Mouse (Mus musculus): ENCODE measurements at regions not wholly inside any gene's neighbourhood (a gene's known extent, or its start where the extent isn't known, plus 50 kb on each side); places are given as distances from the start of the nearest gene placed in this dataset.

GRCm38 (mm10) chr12:15741219-15741618 lies 75.5 kb downstream of the Trib2 start:
- DNase-seq = no peak

GRCm38 (mm10) chr12:15738989-15739388 lies 77.7 kb downstream of the Trib2 start:
- DNase-seq = no peak

GRCm38 (mm10) chr12:15731261-15731660 lies 85.5 kb downstream of the Trib2 start:
- DNase-seq = peak in 1 of 2 experiments; percentile 5

- no peak for DNase-seq
Measured at GRCm38 (mm10) chr12:15729696-15730095, 87.0 kb downstream of the Trib2 start.

- DNase-seq = no peak
Measured at GRCm38 (mm10) chr12:15723529-15723928, 93.2 kb downstream of the Trib2 start.

GRCm38 (mm10) chr12:15722161-15722560 lies 94.6 kb downstream of the Trib2 start:
- DNase-seq = no peak

GRCm38 (mm10) chr12:15720171-15720570 lies 96.6 kb downstream of the Trib2 start:
- DNase-seq = no peak

- no peak for DNase-seq
Measured at GRCm38 (mm10) chr12:15718827-15719226, 97.9 kb downstream of the Trib2 start.

GRCm38 (mm10) chr12:15717989-15718388 lies 98.7 kb downstream of the Trib2 start:
- no peak for DNase-seq

GRCm38 (mm10) chr12:15717342-15717741 lies 99.4 kb downstream of the Trib2 start:
- no peak for DNase-seq

- DNase-seq = no peak
Measured at GRCm38 (mm10) chr12:15713623-15714022, 103.1 kb downstream of the Trib2 start.

GRCm38 (mm10) chr12:15707570-15708095 lies 109.1 kb downstream of the Trib2 start:
- no peak for DNase-seq

GRCm38 (mm10) chr12:15704412-15704811 lies 112.3 kb downstream of the Trib2 start:
- peak; percentile 10 to 20 for DNase-seq

- DNase-seq = no peak
Measured at GRCm38 (mm10) chr12:15702137-15702536, 114.6 kb downstream of the Trib2 start.

- no peak for DNase-seq
Measured at GRCm38 (mm10) chr12:15698829-15699228, 117.9 kb downstream of the Trib2 start.

GRCm38 (mm10) chr12:15698042-15698771 lies 118.5 kb downstream of the Trib2 start:
- no peak for DNase-seq

GRCm38 (mm10) chr12:15688342-15688741 lies 128.4 kb downstream of the Trib2 start:
- DNase-seq = no peak

GRCm38 (mm10) chr12:15684311-15684710 lies 132.4 kb downstream of the Trib2 start:
- no peak for DNase-seq

GRCm38 (mm10) chr12:15681678-15682355 lies 134.9 kb downstream of the Trib2 start:
- no peak for DNase-seq

- DNase-seq = no peak
Measured at GRCm38 (mm10) chr12:15676127-15676526, 140.6 kb downstream of the Trib2 start.

GRCm38 (mm10) chr12:15659755-15660154 lies 157.0 kb downstream of the Trib2 start:
- no peak for DNase-seq

GRCm38 (mm10) chr12:15659332-15659731 lies 157.4 kb downstream of the Trib2 start:
- DNase-seq = no peak

GRCm38 (mm10) chr12:15657748-15658251 lies 158.9 kb downstream of the Trib2 start:
- no peak for DNase-seq

GRCm38 (mm10) chr12:15654585-15654984 lies 162.1 kb downstream of the Trib2 start:
- no peak for DNase-seq
